Comparison of ENCODE assay signal across 25 mouse cellular contexts in genomic region chr5:125315110-125315509, GRCm38 (mm10). TPM values are rescaled to one million over a fixed set of nuclear protein-coding genes. Genes with fewer than 3 reads are reported as not detected.
A peak's percentile ranks its signal among the peaks of the same experiment; 100 is the strongest.
DNase-seq lines count a peak whose midpoint lies in the region; ATAC-seq and TF ChIP-seq lines count a peak whose summit lies in the region.
"Had no signal": no experiment of that assay in that cellular context is flagged by ENCODE, and none has a peak within 500 bp of the region (broad histone marks: within the 10 kb centered on the region; RNA-seq: fewer than 3 reads in every experiment).

No protein-coding gene starts in this region.

- no peak overlapping the region for H3K27ac ChIP-seq in lung, postnatal 0 days (ENCODE audit: low read length)
- H3K27ac ChIP-seq in forebrain, embryonic 15.5 days (replicated peaks), result no peak overlapping the region
- H3K27ac ChIP-seq: forebrain, embryonic 10.5 days; heart, adult 2 months; heart, embryonic 13.5 days; hindbrain, embryonic 12.5 days; kidney, embryonic 15.5 days; left cerebral cortex, adult 2 months; limb, embryonic 15.5 days; midbrain, embryonic 12.5 days had no signal

- 73% methylated on average over 1 of the region's 1 CpGs for WGBS in lung, postnatal 0 days
- WGBS in forebrain, embryonic 15.5 days, result 83% methylated on average over 1 of the region's 1 CpGs

- no peak overlapping the region for H3K9ac ChIP-seq in lung, postnatal 0 days (replicated peaks; ENCODE audit: low read depth)
- H3K9ac ChIP-seq in forebrain, embryonic 15.5 days (replicated peaks), result no peak overlapping the region
- H3K9ac ChIP-seq: forebrain, postnatal 0 days; heart, embryonic 13.5 days; hindbrain, embryonic 12.5 days; kidney, embryonic 15.5 days; limb, embryonic 15.5 days; lung, embryonic 14.5 days; midbrain, embryonic 12.5 days had no signal

- peak; percentile 36 for DNase-seq in kidney, postnatal 14 days
- DNase-seq in kidney, adult 9 months, result no peak
- peak; percentile 29 for DNase-seq in lung, postnatal 14 days
- no peak for DNase-seq in lung, postnatal 0 days (ENCODE audit: low spot score)
- DNase-seq in adrenal gland, postnatal 10 days, result peak; percentile 61
- no peak for DNase-seq in right cerebral cortex, adult 18-20 months
- DNase-seq: cerebellum, adult 9-10 months; forebrain, postnatal 0 days; gastrocnemius, postnatal 14 days; heart, adult 2 months; kidney, postnatal 4 days; left cerebral cortex, postnatal 4 days; lung, embryonic 14.5 days; right cerebral cortex, postnatal 4 days; thymus, postnatal 14 days had no signal

- ATAC-seq in lung, postnatal 0 days, result no peak
- ATAC-seq in forebrain, embryonic 15.5 days (replicated peaks), result no peak
- ATAC-seq: activated CD4-positive, CD25-positive, alpha-beta regulatory T cell, adult 4 months; forebrain, postnatal 0 days; intestine, postnatal 0 days had no signal

- no peak for TF ChIP-seq EP300 in lung, postnatal 0 days (IDR thresholded peaks at IDR 0.05)

- no peak overlapping the region for H3K4me2 ChIP-seq in lung, postnatal 0 days (replicated peaks; ENCODE audit: low read depth, low read length)
- H3K4me2 ChIP-seq in forebrain, embryonic 15.5 days (replicated peaks), result no peak overlapping the region
- H3K4me2 ChIP-seq: heart, embryonic 13.5 days; hindbrain, embryonic 12.5 days; kidney, embryonic 15.5 days; limb, embryonic 15.5 days; lung, embryonic 14.5 days; midbrain, embryonic 12.5 days had no signal

- H3K4me1 ChIP-seq in lung, postnatal 0 days (ENCODE audit: insufficient read depth, low read depth, low read length), result peaks cover 4% of the 10 kb centered on the region; the same call in 1 of the 2 replicates
- 0 out of 2 replicates have a peak, but pooled peaks cover 5% of the 10 kb centered on the region for H3K4me1 ChIP-seq in forebrain, embryonic 15.5 days
- H3K4me1 ChIP-seq: hindbrain, embryonic 12.5 days; midbrain, embryonic 12.5 days had no signal

- no peaks in the 10 kb centered on the region for H3K27me3 ChIP-seq in lung, postnatal 0 days (replicated peaks; ENCODE audit: insufficient read depth, low read length)
- no peaks in the 10 kb centered on the region for H3K27me3 ChIP-seq in forebrain, embryonic 15.5 days
- H3K27me3 ChIP-seq: heart, embryonic 13.5 days; hindbrain, embryonic 12.5 days; kidney, embryonic 15.5 days; limb, embryonic 15.5 days; midbrain, embryonic 12.5 days had no signal

- no peaks in the 10 kb centered on the region for H3K36me3 ChIP-seq in lung, postnatal 0 days (ENCODE audit: insufficient read depth, low read length)
- H3K36me3 ChIP-seq in forebrain, embryonic 15.5 days, result no peaks in the 10 kb centered on the region
- H3K36me3 ChIP-seq: hindbrain, embryonic 12.5 days; kidney, embryonic 15.5 days; limb, embryonic 15.5 days; midbrain, embryonic 12.5 days had no signal

- H3K4me3 ChIP-seq in lung, postnatal 0 days (ENCODE audit: low read depth, low read length), result no peak overlapping the region
- no peak overlapping the region for H3K4me3 ChIP-seq in forebrain, embryonic 15.5 days
- H3K4me3 ChIP-seq: forebrain, embryonic 10.5 days; heart, adult 2 months; heart, embryonic 13.5 days; hindbrain, embryonic 12.5 days; kidney, embryonic 15.5 days; left cerebral cortex, adult 2 months; limb, embryonic 15.5 days; midbrain, embryonic 12.5 days had no signal

- H3K9me3 ChIP-seq in lung, postnatal 0 days (ENCODE audit: low read length), result no peaks in the 10 kb centered on the region
- H3K9me3 ChIP-seq in forebrain, embryonic 15.5 days, result no peaks in the 10 kb centered on the region
- H3K9me3 ChIP-seq: forebrain, embryonic 10.5 days; heart, embryonic 13.5 days; hindbrain, embryonic 12.5 days; kidney, embryonic 15.5 days; limb, embryonic 15.5 days; midbrain, embryonic 12.5 days had no signal

- no peak for TF ChIP-seq CTCF in lung, postnatal 0 days (IDR thresholded peaks at IDR 0.05)

RNA-seq across cellular contexts. Expression of gene Scarb1, which starts 25.8 kb away (rescaled TPM):
- polyA plus RNA-seq in lung, postnatal 0 days (2015; fragmentation: Nextera tagmentation; extraction: Ambion mirVana), result 54.9 and 64.9 TPM in 2 replicates
- 1,000 to 10,000 TPM in 1 of 2 experiments, 100 to 1,000 TPM in 1; 506 to 1,242 TPM for total RNA-seq in adrenal gland, postnatal 10 days (2021)
- 27.7 and 28.5 TPM in 2 replicates for polyA plus RNA-seq in forebrain, embryonic 15.5 days (2015; fragmentation: Nextera tagmentation; extraction: Ambion mirVana)

Comparison
In these comparisons a context has a peak if more than half of its experiments do, and no peak if none do; other contexts are left out.
1. DNase-seq: peak in kidney, postnatal 14 days (single experiment), lung, postnatal 14 days (single experiment) and adrenal gland, postnatal 10 days (single experiment); none in kidney, adult 9 months (single experiment), lung, postnatal 0 days (single experiment) and right cerebral cortex, adult 18-20 months (single experiment).